Mouse (Mus musculus): Measurements from ENCODE around the gene Tead4.

- no peak for TF ChIP-seq MAX (IDR thresholded peaks at IDR 0.05; ENCODE audit: low read depth)
- no peak for TF ChIP-seq POLR2A (IDR thresholded peaks at IDR 0.05; ENCODE audit: insufficient read length, low read depth)
- no peak for TF ChIP-seq REST (IDR thresholded peaks at IDR 0.05; ENCODE audit: insufficient read depth, insufficient read length)
- TF ChIP-seq TCF3 (IDR thresholded peaks at IDR 0.05; ENCODE audit: insufficient read length, low read depth) = no peak
- TF ChIP-seq TCF12 (IDR thresholded peaks at IDR 0.05; ENCODE audit: insufficient read depth, poor library complexity, severe bottlenecking) = no peak
- TF ChIP-seq POLR2AphosphoS2 (IDR thresholded peaks at IDR 0.05; ENCODE audit: insufficient read length, low read depth) = no peak
- no peak for TF ChIP-seq MYOD1 (IDR thresholded peaks at IDR 0.05; ENCODE audit: control insufficient read depth in 1 of 3, insufficient read length in 2 of 3, low read depth in 2 of 3)
- no peak for TF ChIP-seq MYOG (IDR thresholded peaks at IDR 0.05; ENCODE audit: control insufficient read depth in 1 of 3, insufficient read depth in 1 of 3, insufficient read length in 2 of 3, low read depth in 2 of 3)
- no peak for TF ChIP-seq E2F4 (IDR thresholded peaks at IDR 0.05; ENCODE audit: insufficient read depth)
- no peak for TF ChIP-seq USF1 (IDR thresholded peaks at IDR 0.05; ENCODE audit: low read depth)
Observed at GRCm38 (mm10) chr6:128179247-128179646, 121.4 kb downstream of the Tead4 start.
